Mouse (Mus musculus) naive thymus-derived CD4-positive, alpha-beta T cell, adult 2 months (primary cell): ENCODE results near the gene Kir3dl2.
"Not testable (repeated sequence)": the region's sequence is repeated elsewhere in the genome, so short reads cannot be mapped to it uniquely, and the experiment has no call there.

Experiments used
- DNase-seq: peaks from one replicate; pipeline ENCODE4 v3.0.0-alpha.2; 2011; ENCODE audit warnings: low read depth

Kir3dl2 gene

DNA sequence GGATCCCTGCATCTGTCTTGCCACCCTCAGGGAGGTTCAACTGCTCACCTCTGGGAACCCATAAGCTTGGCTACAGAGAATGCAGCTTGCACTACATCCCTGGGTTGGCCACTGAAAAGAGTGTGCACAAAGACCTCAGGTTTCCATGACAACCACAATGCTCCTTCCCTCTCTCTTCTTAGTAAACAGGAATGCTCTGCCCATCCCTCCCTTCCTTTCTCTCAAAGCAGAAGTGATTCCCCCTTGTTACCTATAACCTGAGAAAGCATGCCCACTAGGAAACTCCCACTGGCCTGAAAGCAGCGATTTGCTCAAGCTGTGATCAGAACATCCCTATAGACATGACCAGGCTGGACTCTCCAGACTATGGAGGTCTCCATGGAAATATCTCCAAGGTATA lies at the start of gene Kir3dl2:
Gene Kir3dl2 (minus strand): TSS at position 101 of the 400 bp plus-strand sequence.
- not testable (repeated sequence) for DNase-seq

DNA sequence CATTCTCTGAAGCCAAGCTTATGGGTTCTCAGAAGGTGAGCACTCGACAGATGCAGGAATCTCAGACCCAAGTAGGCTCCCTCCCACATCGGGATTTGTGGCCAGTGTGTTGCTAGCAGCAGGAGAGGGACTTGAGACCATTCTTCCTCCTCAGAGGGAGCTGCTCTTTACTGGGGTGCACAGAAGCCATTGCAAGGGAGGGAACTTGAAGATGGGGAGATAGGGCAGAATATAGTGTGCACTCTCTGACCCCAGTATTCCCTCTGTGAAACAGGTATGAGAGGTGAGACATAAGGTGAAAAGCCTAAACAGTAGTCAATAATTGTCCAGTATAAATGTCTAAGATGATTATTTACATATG lies 47.0 kb upstream of the Kir3dl2 start:
- no peak for DNase-seq

DNA sequence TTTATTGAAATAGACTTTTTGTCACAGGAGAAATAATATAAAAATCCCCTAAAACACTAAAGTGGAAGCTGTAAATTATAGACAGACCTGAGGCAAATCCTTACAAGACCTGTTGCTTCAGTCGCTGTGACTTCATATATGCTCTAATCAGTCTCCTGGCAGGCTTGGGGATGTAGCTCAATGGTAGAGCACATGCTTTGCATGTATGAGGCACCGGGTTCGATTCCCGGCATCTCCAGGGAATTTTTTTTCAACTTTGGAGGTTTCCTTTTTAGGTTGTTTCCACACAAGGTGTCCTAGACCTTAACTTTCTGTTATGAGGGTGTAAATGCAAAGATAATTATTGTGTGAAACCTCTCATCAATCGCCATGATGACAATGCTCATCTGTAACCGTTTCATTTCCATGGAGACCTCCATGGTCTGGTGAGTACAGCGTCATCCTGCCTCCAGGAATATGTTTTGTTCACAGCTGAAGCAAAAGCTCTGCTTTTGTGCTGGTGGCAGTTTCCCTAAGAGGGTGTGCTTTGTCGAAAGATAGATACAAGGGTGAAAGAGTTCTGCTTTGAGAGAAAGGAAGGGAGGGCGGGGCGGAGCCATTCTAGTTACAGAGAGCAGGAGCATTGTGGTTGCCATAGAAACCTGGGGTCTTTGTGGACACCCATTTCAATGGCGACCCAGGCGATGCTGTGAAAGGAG lies 46.5 kb upstream of the Kir3dl2 start, which contains the start of gene Tceal3:
Gene Tceal3 (plus strand): TSS at position 644 of the 698 bp plus-strand sequence.
- no peak for DNase-seq

DNA sequence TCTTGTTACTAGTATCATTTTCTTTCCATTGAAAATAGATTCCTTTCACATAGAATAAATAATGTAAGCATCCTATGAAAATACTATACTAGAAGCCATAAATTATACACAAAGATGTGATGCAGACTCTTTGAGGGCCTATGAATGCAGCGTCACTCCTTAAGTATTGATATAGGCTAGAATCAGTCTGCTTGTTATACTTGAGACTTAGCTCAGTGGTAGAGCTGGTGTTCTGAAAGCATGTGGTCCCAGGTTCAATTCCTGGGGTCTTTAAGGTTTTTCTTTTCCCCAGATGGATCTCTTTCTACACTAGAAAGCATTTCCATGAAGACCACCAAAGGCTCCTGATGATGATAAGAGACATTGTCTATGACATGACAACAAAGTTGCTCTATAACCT lies 40.8 kb upstream of the Kir3dl2 start:
- DNase-seq = no peak

DNA sequence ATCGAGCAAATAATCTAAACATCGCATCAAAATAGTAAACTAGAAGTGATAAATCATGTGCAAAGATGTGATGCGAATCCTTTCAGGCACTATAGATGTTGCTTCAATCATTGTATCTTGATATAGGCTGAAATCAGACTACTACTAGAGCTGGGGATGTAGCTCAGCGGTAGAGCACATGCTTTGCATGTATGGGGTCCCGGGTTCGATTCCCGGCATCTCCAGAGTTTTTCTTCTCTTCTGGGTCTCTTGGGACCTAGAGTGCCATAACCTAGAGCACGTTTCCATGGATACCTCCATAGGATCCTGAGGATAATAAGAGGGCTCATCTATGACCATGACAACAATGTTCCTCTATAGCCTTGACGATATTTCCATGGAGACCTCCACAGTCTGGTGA lies 25.2 kb upstream of the Kir3dl2 start:
- DNase-seq = not testable (repeated sequence)

DNA sequence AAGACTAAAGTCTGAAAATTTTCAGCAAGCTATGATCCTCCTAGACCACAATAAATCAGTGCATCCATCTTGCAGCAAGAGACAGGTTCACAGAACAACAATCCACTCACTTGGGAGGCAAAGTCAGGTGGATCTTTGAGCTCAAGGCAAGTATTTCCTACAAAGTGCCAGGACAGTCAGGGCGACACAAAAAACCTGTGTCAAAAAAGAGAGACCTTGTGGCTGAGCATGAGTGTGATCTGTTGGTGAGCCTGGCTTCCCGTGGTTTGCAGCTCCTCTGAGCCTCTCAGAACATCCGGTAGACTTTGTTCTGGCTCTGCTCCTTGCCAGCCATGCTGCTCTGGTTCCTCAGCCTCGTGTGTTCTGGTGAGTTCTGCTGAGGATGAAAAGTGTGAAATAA lies 26.2 kb downstream of the Kir3dl2 start, which contains the start of gene Kir3dl1:
Gene Kir3dl1 (plus strand): TSS at position 301 of the 400 bp plus-strand sequence.
- not testable (repeated sequence) for DNase-seq
